Mouse (Mus musculus) spleen, adult 12 weeks (tissue): ENCODE data around the gene Olfr888.

Source experiments
- DNase-seq: peaks from one replicate; pipeline ENCODE4 v3.0.0; 2022; ENCODE audit warnings: low spot score

Olfr888 gene

DNA sequence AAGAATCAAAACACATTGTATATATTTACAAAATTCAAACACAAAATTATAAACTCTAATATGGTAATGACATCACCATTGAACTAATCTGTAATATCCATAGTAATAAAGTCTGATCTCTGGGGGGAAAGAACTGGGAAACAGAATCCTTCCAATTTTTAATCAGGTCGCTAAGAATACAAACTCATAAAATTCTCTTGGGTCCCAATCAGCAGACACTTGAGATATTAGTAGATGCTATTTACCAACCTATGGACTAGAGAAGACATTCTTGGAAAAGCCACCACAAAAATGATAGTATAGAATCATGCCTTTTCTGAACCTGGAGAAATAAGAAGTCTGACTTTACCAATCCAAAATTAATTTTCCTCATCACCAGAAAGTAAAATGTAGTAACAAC lies at the start of gene Olfr888:
Gene Olfr888, plus strand, starts transcription at position 301 of the 400 bp plus-strand sequence.
- no peak for DNase-seq

DNA sequence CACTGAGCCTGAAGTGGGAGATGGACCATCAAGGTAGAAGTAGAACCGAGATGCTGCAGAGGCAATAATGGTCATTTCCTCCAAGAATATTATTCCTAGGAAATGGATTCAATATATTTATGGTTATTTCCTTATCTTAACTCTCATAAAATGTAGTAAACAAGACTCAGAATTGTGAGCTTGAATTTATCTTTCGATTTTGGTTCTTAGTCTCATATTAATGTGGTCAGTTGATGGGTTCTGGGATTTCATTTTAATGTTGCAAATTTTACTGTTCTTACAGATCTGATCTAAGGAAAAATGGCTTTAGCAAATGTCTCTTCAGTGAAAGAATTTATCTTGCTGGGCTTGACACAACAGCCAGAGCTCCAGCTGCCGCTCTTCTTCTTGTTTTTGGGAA lies 46.9 kb upstream of the Olfr888 start, which contains the start of gene Olfr885:
Gene Olfr885, plus strand, starts transcription at position 301 of the 400 bp plus-strand sequence.
- DNase-seq: no peak

DNA sequence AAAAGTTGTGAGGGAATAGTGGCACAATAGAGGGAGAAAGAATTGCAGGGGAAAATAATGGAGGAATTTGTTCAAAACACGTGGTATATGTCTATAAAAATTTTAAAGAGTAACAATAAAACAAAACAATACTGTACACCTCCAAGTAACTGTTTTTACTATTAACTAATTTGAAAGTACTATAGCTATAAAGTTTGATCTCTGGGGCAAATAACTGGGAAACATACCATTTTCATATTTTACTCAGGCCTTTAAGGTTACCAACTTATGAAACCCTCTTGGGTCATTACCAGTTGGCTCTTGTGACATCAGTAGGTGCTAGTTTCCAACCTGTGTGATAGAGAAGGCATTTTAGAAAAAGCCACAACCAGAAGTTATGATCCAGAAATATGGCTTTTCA lies 24.2 kb upstream of the Olfr888 start, which contains the start of gene Olfr887:
Gene Olfr887, plus strand, starts transcription at position 301 of the 400 bp plus-strand sequence.
- no peak for DNase-seq

DNA sequence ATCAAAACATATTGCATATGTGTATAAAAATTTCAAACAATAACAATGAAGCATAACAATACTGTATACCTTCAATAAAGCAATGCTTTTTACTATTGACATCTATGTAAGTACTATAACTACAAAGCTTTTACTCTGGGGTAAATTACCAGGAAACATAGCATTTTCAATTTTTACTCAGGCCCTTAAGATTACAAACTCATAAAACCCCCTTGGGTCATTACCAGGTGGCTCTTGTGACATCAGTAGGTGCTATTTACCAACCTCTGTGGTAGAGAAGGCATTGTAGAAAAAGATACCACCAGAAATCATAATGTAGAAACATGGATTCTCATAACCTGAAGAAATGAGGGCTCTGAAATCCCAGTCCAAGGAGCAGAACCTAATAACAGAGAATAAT lies 7.0 kb downstream of the Olfr888 start, which contains the start of gene Olfr889:
Gene Olfr889, plus strand, starts transcription at position 301 of the 400 bp plus-strand sequence.
- DNase-seq: no peak

DNA sequence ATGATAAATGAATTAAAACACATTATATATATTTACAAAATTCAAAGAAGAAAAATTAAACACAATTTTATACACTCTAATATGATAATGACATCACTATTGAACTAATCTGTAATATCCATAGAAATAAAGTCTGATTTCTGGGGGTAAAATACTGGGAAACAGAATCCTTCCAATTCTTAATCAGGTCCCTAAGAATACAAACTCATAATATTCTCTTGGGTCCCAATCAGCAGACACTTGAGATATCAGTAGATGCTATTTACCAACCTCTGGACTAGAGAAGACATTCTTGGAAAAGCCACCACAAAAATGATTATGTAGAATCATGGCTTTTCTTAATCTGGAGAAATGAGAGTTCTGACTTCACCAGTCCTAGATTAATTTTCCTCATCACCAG lies 34.3 kb downstream of the Olfr888 start, which contains the start of gene Olfr890:
Gene Olfr890, plus strand, starts transcription at position 301 of the 400 bp plus-strand sequence.
- DNase-seq: no peak
